ENCODE assay signal across 10 mouse cellular contexts in the genomic region with DNA sequence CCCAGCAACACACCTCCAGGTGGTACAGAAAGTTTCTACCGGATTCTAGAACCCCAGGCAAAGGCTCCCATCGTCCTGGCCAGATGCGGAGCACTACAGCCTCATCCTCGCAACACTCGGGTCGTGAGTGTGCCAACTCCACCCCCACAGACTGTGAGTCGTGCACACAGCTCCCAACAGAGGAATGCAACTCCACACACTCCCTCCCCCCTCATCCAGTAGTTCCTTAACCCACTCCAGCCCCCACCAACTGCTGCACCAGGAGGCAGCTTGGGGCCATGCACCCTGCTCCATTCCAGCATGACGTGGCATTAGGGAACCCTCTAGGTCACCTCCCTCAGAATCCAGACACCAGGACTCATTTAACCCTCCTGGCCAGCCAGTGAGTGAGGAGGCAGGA. TPM values are rescaled to one million over a fixed set of nuclear protein-coding genes. Genes with fewer than 3 reads are reported as not detected.
DNase-seq lines count a peak whose midpoint lies in the region; ATAC-seq lines count a peak whose summit lies in the region.
"Had no signal": no experiment of that assay in that cellular context is flagged by ENCODE, and none has a peak within 500 bp of the region (broad histone marks: within the 10 kb centered on the region; RNA-seq: fewer than 3 reads in every experiment).

No protein-coding gene starts in this region.

- peak; percentile 89 for ATAC-seq in frontal cortex, adult (ENCODE audit: low TSS enrichment)

- no peak for DNase-seq in frontal cortex, postnatal 10 days (ENCODE audit: low spot score in 2 of 2)
- DNase-seq in left cerebral cortex, adult 18-20 months (ENCODE audit: low spot score in 2 of 2), result peak; percentile 44 to 56
- DNase-seq in left cerebral cortex, adult 11 months (ENCODE audit: low spot score), result no peak
- DNase-seq in Muller cell, postnatal 12 days (ENCODE audit: inconsistent ontology term), result peak; percentile 48
- DNase-seq in kidney, postnatal 14 days, result peak; percentile 51
- DNase-seq in cerebellum, postnatal 14 days, result no peak
- DNase-seq in left cerebral cortex, postnatal 10 days (ENCODE audit: extremely low spot score in 1 of 2, low spot score in 2 of 2), result no peak
- DNase-seq: cerebellum, postnatal 25 days; thymus, postnatal 25 days had no signal

- intact Hi-C loops in left cerebral cortex, postnatal 10 days (cut with DNase I), result no loop called here

RNA-seq across cellular contexts. Expression of a gene that starts 17.3 kb away (rescaled TPM):
- total RNA-seq in left cerebral cortex, adult 18-20 months (2021), result 10 to 100 TPM; 52.7 to 55.5 TPM
- 10 to 100 TPM; 54.6 to 58.0 TPM for total RNA-seq in left cerebral cortex, postnatal 10 days (2021)

Comparison
In these comparisons a context has a peak if more than half of its experiments do, and no peak if none do; other contexts are left out.
1. DNase-seq: peak in left cerebral cortex, adult 18-20 months (2 of 2), Muller cell, postnatal 12 days (single experiment) and kidney, postnatal 14 days (single experiment); none in frontal cortex, postnatal 10 days (0 of 2), left cerebral cortex, adult 11 months (single experiment), cerebellum, postnatal 14 days (0 of 2) and left cerebral cortex, postnatal 10 days (0 of 2).